Mouse (Mus musculus) embryonic facial prominence, embryonic 14.5 days (tissue): ENCODE data around the gene Arl4d. TPM values are rescaled to one million over a fixed set of nuclear protein-coding genes. Genes with fewer than 3 reads are reported as not detected.

Experiments used
- ATAC-seq: fragments of 200-750 bp; cut with Nextera tagmentation; 2 replicates; pipeline ENCODE4 v1.8.0; 2017; ENCODE audit warnings: low read depth, moderate number of reproducible peaks, moderate TSS enrichment
- DNase-seq: peaks from one replicate; pipeline ENCODE4 v3.0.0-alpha.2; 2015; ENCODE audit warnings: low spot score
- H3K27ac ChIP-seq: fragments of 300-500 bp; sonication (generic); replicated peaks from 2 replicates; pipeline ENCODE4 v1.5.1; 2014; ENCODE audit warnings: low read depth, mild to moderate bottlenecking, low read length, moderate library complexity
- H3K27me3 ChIP-seq: fragments of 300-500 bp; sonication (generic); replicated peaks from 2 replicates; pipeline ENCODE4 v1.6.1; 2014; ENCODE audit warnings: low read length; ENCODE audit not compliant: control insufficient read depth, insufficient read depth
- H3K36me3 ChIP-seq: fragments of 300-500 bp; sonication (generic); 2 replicates; pipeline ENCODE4 v1.6.1; 2014; ENCODE audit warnings: low read length, mixed read lengths; ENCODE audit not compliant: control insufficient read depth, insufficient read depth
- H3K4me1 ChIP-seq: fragments of 300-500 bp; sonication (generic); 2 replicates; pipeline ENCODE4 v1.6.1; 2014; ENCODE audit warnings: antibody characterized with exemption, low read length; ENCODE audit not compliant: control insufficient read depth, insufficient read depth
- H3K4me2 ChIP-seq: fragments of 300-500 bp; sonication (generic); 2 replicates; pipeline ENCODE4 v1.6.1; 2014; ENCODE audit warnings: low read depth, mild to moderate bottlenecking, low read length, moderate library complexity, mixed read lengths
- H3K4me3 ChIP-seq: fragments of 300-500 bp; sonication (generic); 2 replicates; pipeline ENCODE4 v1.5.1; 2014; ENCODE audit warnings: low read depth, mild to moderate bottlenecking, low read length
- H3K9ac ChIP-seq: fragments of 300-500 bp; sonication (generic); 2 replicates; pipeline ENCODE4 v1.6.1; 2014; ENCODE audit warnings: low read depth, mild to moderate bottlenecking, low read length, moderate library complexity, mixed read lengths
- H3K9me3 ChIP-seq: fragments of 300-500 bp; sonication (generic); 2 replicates; pipeline ENCODE4 v1.6.1; 2016; ENCODE audit warnings: low read length; ENCODE audit not compliant: control insufficient read depth
- WGBS: fragments of 180-500 bp; shearing (Covaris S2); extraction: QIAGEN DNeasy Blood & Tissue Kit; methylation state at CpG from one replicate; pipeline ENCODE4 v1.1.7; 2014; 5-methylcytosine and 5-hydroxymethylcytosine counted together
- polyA plus RNA-seq: library from polyadenylated mRNA; unstranded; fragments of >200 nt; fragmentation: Nextera tagmentation; extraction: Ambion mirVana; gene quantifications from 2 replicates; pipeline ENCODE4 v1.2.1, GENCODE M21; 2014

The Arl4d gene
- polyA plus RNA-seq, 1 experiment from 2014 or later = 4.7 TPM

- Histone ChIP-seq H3K36me3 (no peaks in the 10 kb centered on the region), H3K4me2 (no peak overlapping the region), H3K9ac (no peak overlapping the region), H3K27me3 (no peaks in the 10 kb centered on the region), H3K4me1 (no peaks in the 10 kb centered on the region), H3K9me3 (no peaks in the 10 kb centered on the region), H3K4me3 (no peak overlapping the region), H3K27ac (no peak overlapping the region)
- DNase-seq (no peak), ATAC-seq (no peak)
- 44% methylated on average over 5 of the region's 5 CpGs for WGBS
Measured at GRCm38 (mm10) chr11:101708482-101708881, 43.1 kb downstream of the Arl4d start.

- WGBS = 86% methylated on average over 9 of the region's 9 CpGs
- no peak for ATAC-seq
- Histone ChIP-seq H3K27me3 (no peaks in the 10 kb centered on the region), H3K9me3 (no peaks in the 10 kb centered on the region), H3K4me2 (no peak overlapping the region), H3K27ac (no peak overlapping the region), H3K9ac (no peak overlapping the region), H3K4me1 (no peaks in the 10 kb centered on the region), H3K4me3 (no peak overlapping the region), H3K36me3 (no peaks in the 10 kb centered on the region)
- no peak for DNase-seq
Measured at GRCm38 (mm10) chr11:101712811-101713210, 47.5 kb downstream of the Arl4d start.

- H3K36me3 ChIP-seq = no peaks in the 10 kb centered on the region
Measured at GRCm38 (mm10) chr11:101714012-101714411, 48.7 kb downstream of the Arl4d start.

More at GRCm38 (mm10) chr11:101714012-101714411, 48.7 kb downstream of the Arl4d start:
- no peak for DNase-seq
- no peak overlapping the region for H3K4me3 ChIP-seq
- H3K9ac ChIP-seq = no peak overlapping the region
- H3K27ac ChIP-seq = no peak overlapping the region
- no peaks in the 10 kb centered on the region for H3K27me3 ChIP-seq
- H3K9me3 ChIP-seq = no peaks in the 10 kb centered on the region
- 70% methylated on average over 7 of the region's 7 CpGs for WGBS
- no peak overlapping the region for H3K4me2 ChIP-seq
- H3K4me1 ChIP-seq = no peaks in the 10 kb centered on the region; the same call in 1 of the 2 replicates
- no peak for ATAC-seq

Other genes with a start within 250 kb of the Arl4d start
- gene Aarsd1, start 247.9 kb upstream of the Arl4d start, polyA plus RNA-seq = 43.4 and 59.3 TPM in 2 replicates
- 13.4 and 16.0 TPM in 2 replicates for gene Gm27029, start 240.7 kb upstream of the Arl4d start, polyA plus RNA-seq
- 16.2 and 17.3 TPM in 2 replicates for gene Rundc1, start 240.5 kb upstream of the Arl4d start, polyA plus RNA-seq
- 35.5 and 37.1 TPM in 2 replicates for gene Ptges3l, start 240.2 kb upstream of the Arl4d start, polyA plus RNA-seq
- gene Rpl27, start 223.2 kb upstream of the Arl4d start, polyA plus RNA-seq = 376 and 406 TPM in 2 replicates
- gene Ifi35, start 217.1 kb upstream of the Arl4d start, polyA plus RNA-seq = 14.1 and 14.3 TPM in 2 replicates
- gene Rnd2, start 200.5 kb upstream of the Arl4d start, polyA plus RNA-seq = 7.4 and 9.8 TPM in 2 replicates
- 50.4 and 51.0 TPM in 2 replicates for gene Vat1, start 199.3 kb upstream of the Arl4d start, polyA plus RNA-seq
- 10.4 and 11.3 TPM in 2 replicates for gene Brca1, start 113.6 kb upstream of the Arl4d start, polyA plus RNA-seq
- gene Nbr1, start 113.4 kb upstream of the Arl4d start, polyA plus RNA-seq = 63.6 and 70.6 TPM in 2 replicates
- 5.9 and 6.5 TPM in 2 replicates for gene Tmem106a, start 83.3 kb upstream of the Arl4d start, polyA plus RNA-seq
- gene Gm11634, start 66.3 kb upstream of the Arl4d start, polyA plus RNA-seq = not detected in 2 replicates
- gene Rdm1, start 38.3 kb upstream of the Arl4d start, polyA plus RNA-seq = 34.9 and 39.4 TPM in 2 replicates
- 28.1 and 31.5 TPM in 2 replicates for gene Dhx8, start 67.4 kb downstream of the Arl4d start, polyA plus RNA-seq
- gene Etv4, start 119.8 kb downstream of the Arl4d start, polyA plus RNA-seq = 9.3 and 11.8 TPM in 2 replicates
- gene Meox1, start 228.8 kb downstream of the Arl4d start, polyA plus RNA-seq = 12.7 and 16.7 TPM in 2 replicates